Mouse (Mus musculus) brain, adult 2 months (tissue): ENCODE measurements at regions not wholly inside any gene's neighbourhood (a gene's known extent, or its start where the extent isn't known, plus 50 kb on each side); places are given as distances from the start of the nearest gene placed in this dataset.

ENCODE experiments used
- DNase-seq: peaks from one replicate; pipeline ENCODE4 v3.0.0; 2011; ENCODE audit warnings: low read depth, low spot score

DNA sequence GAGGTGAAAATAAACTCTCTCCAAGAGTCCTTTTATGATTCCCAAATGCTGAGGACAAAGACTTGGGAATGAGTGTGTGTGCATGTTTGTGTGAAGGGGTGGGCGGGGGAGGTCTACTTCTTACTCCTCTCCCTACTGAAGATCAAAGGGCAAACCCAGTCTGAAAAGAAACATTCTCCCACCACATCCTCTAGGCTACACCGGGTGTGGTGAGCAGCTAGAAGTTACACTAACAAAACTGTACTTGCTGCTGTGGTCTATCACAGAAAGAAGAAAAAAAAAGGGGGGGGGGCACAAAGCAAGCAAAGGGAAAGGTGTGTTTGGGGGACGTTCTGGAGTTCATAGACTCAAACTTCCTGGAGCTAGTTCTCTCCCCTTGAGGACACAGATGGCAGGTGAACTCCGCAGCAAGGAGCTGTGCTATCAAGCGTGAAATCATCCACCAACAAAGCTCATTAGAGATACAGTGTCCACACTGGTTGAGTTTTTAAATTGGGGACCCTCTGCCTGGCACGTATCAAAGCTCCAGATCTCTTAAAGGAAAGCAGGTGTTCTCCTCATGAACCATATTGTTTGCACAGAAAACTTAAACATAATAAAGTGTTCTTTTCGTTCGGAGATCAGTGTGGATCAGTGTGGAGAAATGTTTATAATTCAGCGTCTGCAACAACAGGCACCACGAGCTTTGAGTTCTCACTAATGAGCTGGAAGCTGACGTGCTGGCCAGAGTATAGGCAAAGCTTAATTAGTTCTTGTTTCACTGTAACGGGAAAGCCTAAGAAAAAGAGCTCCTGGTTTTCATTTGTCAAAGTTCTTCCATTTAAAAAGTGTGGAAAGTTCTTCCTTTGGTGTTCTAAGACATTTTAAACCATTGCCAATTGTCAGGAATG, 280.7 kb upstream of the Htr2a start:
- DNase-seq, result no peak

DNA sequence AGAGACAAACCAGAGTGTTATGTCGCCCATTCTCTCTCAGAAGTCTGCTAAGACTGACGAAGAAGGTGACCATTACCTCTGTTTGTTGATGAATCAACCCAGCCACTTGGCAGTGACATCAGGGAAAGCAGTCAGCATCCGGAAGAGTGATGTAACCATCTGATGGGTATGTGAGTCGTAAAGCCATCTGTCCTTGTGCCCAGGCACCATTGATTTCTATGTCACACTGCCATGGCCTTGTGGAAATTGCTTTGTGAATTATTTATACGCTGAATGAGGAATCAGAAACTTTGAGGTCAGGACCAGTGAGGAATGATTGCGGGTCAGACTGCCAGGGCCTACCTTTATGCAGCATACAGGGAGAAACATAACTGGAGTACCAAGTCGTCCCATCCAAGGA, 256.2 kb upstream of the Htr2a start:
- DNase-seq, result no peak

DNA sequence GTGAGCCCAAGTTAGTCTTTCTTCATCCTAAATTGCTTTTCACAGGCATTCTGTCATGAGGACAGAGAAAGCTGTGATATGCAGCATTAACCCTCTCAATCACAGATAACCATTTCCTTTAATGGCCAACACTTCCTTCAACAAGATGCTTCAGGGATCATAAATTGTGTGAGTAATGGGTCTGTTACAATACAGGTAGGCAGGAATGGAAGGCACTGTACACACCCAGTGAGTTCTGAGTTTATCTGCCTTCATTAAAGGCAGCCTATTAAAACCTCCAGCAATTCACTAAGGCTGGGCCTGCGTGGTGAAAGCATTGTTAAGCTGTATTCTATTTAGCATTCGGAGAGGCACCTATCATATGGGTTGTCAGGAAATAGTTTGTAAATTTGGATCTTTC, 248.2 kb upstream of the Htr2a start:
- no peak for DNase-seq

DNA sequence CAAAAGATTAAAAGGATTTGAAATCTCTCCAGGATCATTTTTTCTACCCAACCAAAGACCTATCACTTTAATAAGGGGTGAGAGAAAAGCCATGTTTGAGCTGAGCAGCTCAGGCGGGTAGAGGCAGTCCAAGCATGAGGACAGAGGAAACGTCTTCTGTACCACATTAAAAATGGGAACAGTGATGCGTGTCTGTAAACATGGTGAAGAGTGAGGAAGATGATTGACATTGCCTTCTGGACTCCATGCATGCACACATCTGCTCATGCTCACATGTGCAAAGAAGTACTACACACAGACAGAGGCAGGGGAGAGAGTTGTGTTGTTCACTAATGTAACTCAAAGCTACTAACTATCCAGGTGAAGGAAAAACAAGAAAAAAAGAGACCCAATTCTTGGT, 243.4 kb upstream of the Htr2a start:
- no peak for DNase-seq

DNA sequence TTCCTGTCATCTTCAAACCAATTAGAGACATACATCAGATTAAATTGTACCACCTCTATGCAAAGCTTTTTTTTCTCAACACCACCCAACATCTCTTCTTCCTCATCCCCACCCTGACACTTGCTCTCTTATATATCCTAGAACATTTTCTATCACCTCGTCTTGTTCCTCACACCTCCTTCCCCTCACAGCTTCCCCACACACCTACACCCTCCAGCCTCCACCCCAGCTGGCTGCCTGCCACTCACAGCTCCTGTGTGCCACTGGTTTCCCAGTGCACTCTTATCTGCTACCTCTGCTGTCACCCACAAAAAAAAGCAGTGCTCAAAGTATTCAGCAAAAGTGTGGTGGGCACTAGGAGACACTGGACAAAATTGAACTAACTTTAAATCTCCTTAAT, 231.2 kb upstream of the Htr2a start:
- DNase-seq, result peak; percentile 77

DNA sequence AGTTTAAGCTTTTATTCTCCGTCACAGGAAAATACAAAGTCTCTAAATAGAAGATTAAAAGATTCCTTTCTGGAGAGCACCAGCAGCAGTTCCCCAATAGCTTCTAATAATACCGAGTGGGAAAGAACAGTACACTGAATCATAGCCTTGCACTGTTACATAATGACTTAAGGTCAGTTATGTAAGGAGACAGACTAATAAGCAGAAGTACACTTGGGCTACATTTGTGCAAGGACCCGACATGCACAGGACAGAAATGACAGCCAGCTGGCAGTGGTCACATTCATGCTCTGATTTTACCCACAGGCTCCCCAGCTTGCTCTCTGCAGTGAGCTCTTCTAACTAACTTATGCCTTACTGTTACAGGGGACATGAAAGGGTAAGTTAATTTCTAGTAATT, 212.4 kb upstream of the Htr2a start:
- DNase-seq, result peak; percentile 73

DNA sequence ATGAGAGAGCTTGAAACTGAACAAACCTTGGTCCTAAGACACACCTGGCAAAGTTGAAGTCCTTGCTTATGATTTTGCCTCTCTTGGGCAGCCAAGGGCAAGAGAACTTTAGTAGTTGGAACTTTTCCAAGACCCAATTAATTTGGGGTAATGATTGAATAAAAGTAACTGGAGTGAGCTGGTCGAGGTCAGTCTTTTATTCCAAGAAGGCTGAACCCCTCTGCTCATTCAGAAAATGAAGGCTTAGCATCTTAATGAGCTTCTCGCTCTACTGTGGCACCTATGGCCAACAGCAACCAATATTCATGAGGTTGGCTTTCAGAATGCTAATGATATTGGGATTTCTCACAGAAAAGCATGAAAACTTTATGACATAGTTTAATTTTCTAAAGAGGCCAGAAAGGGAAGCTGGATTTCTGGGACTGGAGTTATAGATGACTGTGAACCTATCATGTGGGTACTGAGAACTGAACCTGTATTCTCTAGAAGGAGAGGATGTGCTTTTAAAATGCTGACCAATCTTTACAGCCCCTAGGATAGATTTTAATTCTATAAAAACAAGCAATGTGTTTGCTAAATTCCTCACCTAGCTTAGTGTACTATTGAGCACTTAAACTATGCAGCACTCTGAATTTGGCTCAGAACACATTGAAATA, 176.5 kb upstream of the Htr2a start:
- no peak for DNase-seq

DNA sequence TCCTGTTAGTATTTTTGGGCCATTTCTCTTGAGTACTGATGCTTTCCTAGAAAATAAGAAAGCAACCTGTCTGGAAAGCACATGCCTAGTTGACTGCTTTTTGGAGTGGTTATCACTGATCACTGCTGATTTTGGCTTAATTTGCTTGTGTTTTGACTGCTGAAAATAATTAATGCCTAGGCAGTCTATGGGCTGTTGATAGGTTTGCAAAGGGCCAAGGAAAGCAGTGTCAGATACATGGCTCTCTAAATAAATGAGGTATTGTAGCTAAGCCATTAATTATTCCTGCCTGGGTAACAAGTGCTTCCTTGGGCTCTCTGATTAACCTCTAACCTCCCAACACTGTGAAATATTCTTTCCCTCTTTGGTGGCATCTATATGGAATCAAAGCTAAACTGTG, 145.1 kb upstream of the Htr2a start:
- no peak for DNase-seq

DNA sequence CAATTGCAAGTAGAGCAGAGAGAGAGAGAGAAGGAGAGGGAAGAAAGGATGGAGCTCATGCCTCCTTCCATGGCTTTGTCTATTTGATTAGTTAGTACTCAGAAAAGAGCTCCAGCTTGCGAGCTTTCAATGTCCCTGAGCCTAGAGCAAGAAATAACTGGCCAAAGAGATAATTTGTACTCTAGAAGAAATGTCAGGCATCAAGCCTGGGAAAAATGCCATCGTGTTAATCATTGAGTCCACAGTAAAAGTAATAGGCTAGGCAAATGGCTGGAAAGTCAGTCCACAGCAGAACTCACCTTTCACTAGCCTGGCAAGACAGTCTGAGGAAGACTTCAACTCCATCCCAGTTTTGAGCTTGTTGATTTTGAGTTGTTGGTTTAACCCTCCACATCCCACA, 129.1 kb upstream of the Htr2a start:
- DNase-seq, result no peak

DNA sequence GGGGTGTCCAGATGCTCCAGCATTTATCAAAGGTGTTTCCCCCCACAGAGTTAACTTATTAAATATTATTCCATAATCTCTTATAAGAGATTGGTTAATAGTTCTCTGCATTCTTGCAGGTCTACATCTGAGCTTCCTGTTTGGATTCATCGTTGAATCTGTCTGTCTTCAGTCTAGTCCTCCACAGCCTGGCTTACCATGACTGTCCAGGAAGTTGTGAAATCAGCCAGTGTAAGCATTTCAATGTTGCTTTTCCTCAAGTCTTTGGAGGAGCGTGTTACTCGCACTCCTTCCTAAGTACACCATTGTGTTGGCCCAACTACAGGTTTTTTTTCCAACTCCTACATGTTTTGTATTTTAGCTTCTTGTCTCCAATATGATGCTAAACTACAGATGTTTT, 124.2 kb upstream of the Htr2a start:
- no peak for DNase-seq

DNA sequence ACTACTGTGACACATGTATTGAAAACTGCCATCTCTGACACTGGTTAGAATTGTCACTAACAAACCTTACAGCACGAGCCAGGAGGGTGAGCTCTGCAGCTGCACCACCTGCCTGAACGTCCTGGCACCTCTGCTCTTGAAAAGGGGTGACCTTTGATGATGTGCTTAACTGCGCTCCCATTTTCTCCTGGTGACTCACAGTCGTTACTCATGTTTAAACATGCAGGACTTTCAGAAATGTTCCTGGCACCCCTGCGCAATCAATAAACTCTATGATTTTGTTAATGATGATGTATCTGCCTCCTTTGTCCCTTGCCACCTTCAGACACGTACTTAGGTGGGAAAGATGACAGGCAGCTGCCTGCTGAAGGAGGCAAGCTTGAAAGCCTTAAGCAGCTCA, 121.1 kb upstream of the Htr2a start:
- no peak for DNase-seq

DNA sequence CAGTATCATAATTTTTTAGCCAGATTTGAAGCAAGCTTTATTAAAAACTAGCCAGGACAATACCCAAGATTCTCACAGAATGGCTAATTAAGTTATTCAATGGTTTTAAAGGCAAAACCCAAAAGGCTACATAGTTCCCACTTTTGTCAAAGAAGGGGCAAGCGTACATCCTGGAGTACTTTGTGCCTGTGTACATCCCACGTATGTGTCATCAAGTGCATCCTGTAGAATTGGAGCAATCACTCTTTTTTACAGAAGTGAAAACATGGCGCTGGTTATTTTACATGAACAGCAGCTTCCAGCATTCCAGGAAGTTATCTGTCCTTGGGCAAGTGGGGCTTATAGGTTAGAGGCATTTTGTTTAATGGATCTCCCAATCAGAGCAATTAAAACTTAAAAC, 119.0 kb upstream of the Htr2a start:
- DNase-seq, result no peak

DNA sequence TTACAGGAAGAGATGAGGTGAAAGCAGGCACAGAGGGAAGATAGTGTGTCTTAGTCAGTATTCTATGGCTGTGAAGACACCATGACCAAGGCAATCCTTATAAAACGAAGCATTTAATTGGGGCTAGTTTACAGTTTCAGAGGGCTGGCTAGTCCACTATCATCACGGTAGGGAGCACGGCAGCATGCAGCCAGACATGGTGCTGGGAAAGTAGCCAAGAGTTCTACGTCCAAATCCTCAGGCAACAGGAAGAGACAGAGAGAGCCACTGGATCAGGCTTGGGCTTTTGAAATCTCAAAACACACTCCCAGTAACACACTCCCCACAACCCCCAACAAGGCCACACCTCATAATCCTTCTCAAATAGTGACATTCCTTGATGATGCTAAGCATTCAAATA, 113.4 kb upstream of the Htr2a start:
- no peak for DNase-seq

DNA sequence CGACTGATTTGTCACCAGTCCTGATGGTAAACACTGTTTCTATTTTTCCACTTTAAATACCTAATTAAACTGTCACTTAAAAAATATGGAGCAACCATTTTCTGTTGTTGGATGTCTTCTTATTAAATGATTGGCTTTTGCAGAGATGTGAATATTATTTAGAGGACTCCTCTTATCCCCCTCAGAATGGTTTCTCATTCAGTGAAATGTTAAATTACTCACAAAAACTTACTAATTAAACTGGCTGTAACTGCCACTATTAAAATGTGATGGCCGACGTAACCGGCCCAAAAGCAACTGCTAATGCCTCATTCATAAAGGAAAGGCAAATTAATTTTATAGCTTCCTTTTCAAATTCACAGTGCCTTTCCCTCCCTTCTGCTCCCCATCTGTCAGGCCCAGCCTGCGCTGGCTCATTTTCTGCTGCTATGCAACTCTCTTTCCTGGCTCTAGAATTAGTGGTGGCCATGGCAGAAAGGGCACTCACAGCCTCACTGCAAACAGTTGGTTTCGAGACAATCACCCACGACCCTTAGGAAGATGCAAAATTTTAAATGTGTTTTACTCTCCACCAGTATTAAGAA, 111.2 kb upstream of the Htr2a start:
- DNase-seq, result peak; percentile 57

DNA sequence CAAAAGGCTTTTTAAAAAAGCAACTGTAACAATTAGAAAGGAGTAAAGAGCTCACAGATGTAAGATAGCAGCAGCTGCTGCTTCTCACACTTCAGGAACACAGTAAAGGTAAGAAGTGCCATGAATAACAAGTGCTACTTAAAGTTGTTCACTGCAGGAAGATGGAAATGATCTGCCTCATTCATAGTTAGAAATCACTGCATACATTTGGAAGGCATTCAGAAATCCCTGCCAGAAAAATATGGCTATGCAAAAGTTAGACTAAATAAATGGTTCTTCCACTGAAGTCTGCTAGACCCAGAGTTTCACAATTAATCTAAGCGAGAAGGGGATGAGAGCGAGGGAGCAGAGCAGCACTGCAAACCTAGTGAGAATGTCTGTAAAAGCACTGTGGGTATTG, 102.5 kb upstream of the Htr2a start:
- peak; percentile 78 for DNase-seq

DNA sequence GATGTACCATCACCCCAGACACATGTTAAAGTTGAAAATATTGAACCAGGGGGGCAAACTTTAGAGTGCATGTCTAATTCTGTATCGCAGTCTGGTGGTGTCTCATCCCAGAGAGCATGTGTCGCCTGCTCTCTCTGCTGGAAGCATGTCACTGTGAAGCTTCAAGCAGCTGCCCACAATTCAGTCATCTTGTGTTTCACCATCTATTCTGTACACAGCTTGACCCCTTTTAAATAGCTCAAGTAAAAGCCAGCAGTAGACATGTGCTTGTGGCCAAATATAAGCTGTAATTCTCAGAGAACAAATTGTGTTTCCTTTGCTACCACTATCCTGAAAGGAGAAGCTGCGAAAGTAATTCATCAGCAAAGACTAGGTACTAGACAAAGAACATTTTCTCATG, 96.6 kb upstream of the Htr2a start:
- no peak for DNase-seq

DNA sequence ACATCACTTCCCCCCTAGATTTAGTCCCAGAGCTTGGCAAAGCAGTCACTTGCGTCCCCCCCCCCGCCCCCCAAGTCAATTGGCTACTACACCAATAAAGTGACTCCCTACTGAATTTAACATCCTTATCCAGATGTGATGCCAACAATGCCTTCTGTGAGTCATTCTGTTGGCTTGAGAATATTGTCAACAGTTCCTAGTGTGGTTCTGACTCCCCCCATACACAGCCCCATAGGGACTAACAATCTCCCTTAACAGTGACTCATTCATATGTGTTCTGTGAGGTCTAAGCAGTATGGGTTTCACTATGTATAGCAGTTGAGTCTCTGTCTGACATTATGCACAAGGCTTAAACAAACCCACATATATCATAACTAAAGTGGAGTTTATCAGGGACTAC, 89.5 kb upstream of the Htr2a start:
- DNase-seq, result no peak

DNA sequence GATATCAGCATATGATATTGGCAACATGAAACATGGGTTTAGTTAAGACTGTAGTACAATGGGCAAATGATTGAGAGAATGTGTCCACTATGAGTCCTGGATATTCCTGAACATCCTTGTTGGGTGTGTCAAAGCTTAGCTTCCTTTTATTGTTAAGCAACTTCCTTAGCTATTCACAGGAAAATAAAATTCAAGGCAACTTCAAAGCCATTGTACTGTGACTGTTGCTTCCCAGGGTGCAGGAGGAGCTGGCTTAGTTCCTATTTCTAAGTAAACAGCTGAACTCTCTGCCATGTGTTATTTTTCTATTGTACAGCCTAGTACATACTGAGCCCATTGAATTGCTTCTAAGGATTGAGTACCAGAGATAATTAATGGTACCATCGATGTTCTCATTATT, 87.0 kb upstream of the Htr2a start:
- DNase-seq, result peak; percentile 24

DNA sequence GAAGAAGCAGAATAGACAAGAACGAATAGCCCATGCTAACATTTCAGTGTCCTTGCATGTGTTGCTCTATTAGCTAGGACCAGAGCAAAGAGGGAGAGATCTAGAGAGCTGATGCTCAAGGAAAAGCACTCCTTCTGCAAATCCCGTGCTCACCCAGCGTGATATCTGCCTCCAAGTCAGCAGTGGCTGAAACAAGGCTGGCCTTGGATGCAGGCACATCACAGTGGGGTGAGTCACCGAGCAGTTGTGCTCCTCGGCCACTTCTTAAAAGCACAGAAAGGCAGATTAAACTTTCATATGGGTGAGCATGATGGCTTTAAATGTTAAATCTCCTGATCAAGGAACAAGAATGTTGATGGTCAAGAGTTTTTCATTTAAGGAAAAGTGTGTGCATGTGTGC, 82.3 kb upstream of the Htr2a start:
- DNase-seq, result peak; percentile 26
